Mouse (Mus musculus): ENCODE results near the gene F930015N05Rik.

Gene F930015N05Rik

GRCm38 (mm10) chr11:64436412-64436727 is at the start of gene F930015N05Rik:
TSS of gene F930015N05Rik (minus strand) at chr11:64436653.
- DNase-seq (ENCODE audit: extremely low read depth, low read depth), result no peak

- DNase-seq (ENCODE audit: extremely low read depth, low read depth), result no peak
These were observed 45.0 kb upstream of the F930015N05Rik start for GRCm38 (mm10) chr11:64481445-64481844.

- DNase-seq (ENCODE audit: extremely low read depth, low read depth), result no peak
These were observed 37.2 kb upstream of the F930015N05Rik start for GRCm38 (mm10) chr11:64473679-64474078.

DNA sequence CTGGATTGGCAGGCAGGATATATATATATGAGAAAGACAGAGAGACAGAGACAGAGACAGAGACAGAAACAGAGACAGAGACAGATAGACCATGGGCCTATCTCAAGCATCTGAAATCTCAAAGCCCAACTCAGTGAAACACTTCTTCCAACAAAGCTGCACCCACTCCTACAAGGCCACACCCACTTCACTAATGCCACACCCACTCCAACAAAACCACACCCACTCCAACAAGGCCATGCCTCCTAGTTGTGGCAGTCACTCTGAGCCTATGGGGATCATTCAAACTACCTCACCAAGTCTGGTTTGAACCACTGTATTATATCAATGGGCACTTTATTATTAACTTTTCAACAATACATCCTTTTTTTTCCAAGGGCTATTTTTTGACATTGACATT is 34.2 kb upstream of the F930015N05Rik start:
- no peak for DNase-seq (ENCODE audit: extremely low read depth, low read depth)

DNA sequence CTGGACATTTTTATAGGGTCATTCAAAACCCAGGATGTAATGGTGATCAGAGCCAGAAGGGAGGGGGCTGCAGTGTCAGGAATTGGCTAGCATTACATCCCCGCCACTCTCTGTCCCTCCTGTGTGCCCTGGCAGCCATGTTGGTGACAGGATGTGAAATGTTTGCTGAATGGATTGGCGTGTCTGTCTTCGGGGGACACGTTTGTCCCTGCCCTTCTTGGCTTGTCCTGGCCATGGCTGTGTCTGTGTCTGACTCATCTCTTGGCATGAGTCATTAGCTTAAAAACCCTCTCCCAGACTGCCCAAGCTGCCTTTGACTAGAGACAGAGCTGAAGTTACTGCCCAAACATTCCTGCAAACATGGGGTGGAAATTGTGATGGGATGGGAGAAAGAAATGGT is 32.3 kb upstream of the F930015N05Rik start:
- DNase-seq (ENCODE audit: extremely low read depth, low read depth), result no peak

GRCm38 (mm10) chr11:64461746-64462145 is 25.3 kb upstream of the F930015N05Rik start:
- no peak for DNase-seq (ENCODE audit: extremely low read depth, low read depth)

GRCm38 (mm10) chr11:64448586-64449315 is 12.3 kb upstream of the F930015N05Rik start:
- no peak for DNase-seq (ENCODE audit: extremely low read depth, low read depth)

- no peak for DNase-seq (ENCODE audit: extremely low read depth, low read depth)
These were observed 8.8 kb upstream of the F930015N05Rik start for GRCm38 (mm10) chr11:64445227-64445626.

- DNase-seq (ENCODE audit: extremely low read depth, low read depth), result no peak
These were observed 6.2 kb upstream of the F930015N05Rik start for GRCm38 (mm10) chr11:64442701-64443100.

- no peak for DNase-seq (ENCODE audit: extremely low read depth, low read depth)
These were observed 5.7 kb upstream of the F930015N05Rik start for GRCm38 (mm10) chr11:64442119-64442518.

GRCm38 (mm10) chr11:64438909-64439308 is 2.5 kb upstream of the F930015N05Rik start:
- DNase-seq (ENCODE audit: extremely low read depth, low read depth), result no peak

DNA sequence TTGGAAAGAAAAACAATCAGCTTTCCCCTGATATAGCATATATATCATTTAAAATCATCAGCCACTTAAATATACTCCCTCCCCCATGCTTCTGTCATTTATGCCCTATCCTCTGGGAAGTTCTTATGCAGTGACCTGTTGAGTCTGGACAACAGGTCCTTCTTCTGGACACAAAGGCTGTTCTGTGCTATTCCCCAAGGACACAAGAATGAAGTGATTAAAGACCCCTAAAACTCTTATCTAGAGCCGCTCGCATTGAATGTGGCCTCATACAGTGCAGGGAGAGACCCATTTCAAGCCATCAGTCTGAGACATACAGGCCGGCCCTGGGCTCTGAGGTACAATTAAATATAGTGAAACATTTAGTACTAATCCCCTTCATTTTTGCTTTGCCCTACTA is 1.3 kb upstream of the F930015N05Rik start:
- DNase-seq (ENCODE audit: extremely low read depth, low read depth), result no peak

DNA sequence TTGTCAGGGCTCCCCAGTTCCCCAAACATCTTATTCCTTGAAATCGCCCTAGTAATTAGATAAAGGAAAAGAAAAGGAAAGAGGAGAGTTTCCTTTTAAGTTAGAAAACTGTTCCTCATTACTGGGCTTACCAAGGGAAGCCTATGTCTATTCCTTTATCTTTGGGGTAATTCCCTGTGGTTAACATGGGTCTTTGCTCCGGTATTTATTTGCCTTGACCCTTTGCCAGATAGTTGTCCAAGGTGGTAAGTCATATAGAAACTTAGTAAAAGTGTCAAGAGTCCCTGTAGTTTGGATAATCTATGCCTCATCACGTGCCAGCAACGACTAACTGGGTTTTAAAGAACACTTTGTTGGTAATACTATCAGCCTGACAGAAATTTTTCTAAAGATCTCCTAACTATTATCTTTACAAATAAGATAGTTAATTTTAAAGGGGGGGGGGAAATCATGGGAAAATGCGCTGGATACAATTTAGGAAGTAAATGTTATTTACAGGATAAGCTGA is 392 bp upstream of the F930015N05Rik start:
- no peak for DNase-seq (ENCODE audit: extremely low read depth, low read depth)

GRCm38 (mm10) chr11:64435546-64436411 is 674 bp downstream of the F930015N05Rik start:
- DNase-seq (ENCODE audit: extremely low read depth, low read depth), result no peak

- no peak for DNase-seq (ENCODE audit: extremely low read depth, low read depth)
These were observed 1.6 kb downstream of the F930015N05Rik start, which contains the start of gene Hs3st3a1 for GRCm38 (mm10) chr11:64434611-64435545. TSS of gene Hs3st3a1 (plus strand) at chr11:64435332.

DNA sequence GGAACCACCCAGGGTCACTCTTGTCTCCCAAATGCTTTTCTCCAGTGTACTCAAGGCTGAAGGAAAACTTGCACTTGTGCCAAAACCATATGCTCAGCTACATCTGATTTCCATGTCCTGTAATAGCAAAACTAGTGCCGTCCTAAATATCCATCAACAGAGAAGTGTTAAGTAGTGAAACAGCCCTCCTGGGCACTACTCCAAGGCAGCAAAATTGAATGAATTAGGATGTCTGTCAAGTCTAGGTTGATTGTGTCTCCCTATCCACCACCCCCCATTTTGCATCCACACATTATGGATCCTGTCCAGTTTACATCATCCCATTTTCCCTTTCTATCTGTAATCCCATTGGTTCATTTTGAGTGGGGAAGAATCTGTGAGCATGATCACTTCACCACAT is 17.5 kb downstream of the F930015N05Rik start:
- DNase-seq (ENCODE audit: extremely low read depth, low read depth), result no peak

- no peak for DNase-seq (ENCODE audit: extremely low read depth, low read depth)
These were observed 35.8 kb downstream of the F930015N05Rik start for GRCm38 (mm10) chr11:64400534-64401093.

GRCm38 (mm10) chr11:64397612-64398011 is 38.8 kb downstream of the F930015N05Rik start:
- no peak for DNase-seq (ENCODE audit: extremely low read depth, low read depth)

DNA sequence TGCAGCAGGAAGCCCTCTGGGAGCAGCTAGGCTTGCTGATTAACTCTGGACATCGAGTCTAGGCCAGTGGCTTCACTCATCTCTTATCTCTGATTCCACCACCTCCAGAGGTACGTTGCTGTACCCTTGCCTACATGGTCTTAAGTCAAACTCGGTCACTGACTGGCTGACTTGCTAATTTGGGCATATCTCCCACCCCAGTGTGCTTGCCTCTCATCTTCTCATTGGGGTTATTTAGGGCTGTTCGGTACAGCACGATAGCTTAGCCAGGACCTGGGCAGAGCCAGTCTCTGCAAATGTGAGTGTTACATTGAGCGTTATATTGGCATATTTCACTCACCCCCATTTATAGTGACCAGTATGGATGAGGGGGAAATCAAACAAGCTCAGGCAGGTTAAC is 39.5 kb downstream of the F930015N05Rik start:
- no peak for DNase-seq (ENCODE audit: extremely low read depth, low read depth)

GRCm38 (mm10) chr11:64396331-64396881 is 40.0 kb downstream of the F930015N05Rik start:
- no peak for DNase-seq (ENCODE audit: extremely low read depth, low read depth)

DNA sequence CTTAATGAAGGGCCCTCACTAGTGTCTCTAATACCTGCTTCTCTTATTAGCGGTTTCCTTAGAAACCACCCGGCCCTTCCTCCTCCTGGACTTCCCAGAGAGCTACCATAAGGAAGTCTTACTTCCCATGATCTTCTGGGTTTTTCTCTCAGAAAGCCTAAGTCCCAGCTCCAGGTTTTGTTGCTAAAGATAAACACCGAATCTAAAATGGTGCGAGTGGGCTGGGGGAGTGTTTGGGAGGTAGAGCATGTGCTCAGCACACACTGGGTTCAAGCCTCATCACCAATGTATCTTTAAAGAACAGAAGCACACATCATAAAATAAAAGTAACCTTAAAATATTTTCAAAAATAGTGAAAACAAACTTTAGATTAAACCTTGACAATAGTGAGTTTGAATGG is 50.1 kb downstream of the F930015N05Rik start:
- DNase-seq (ENCODE audit: extremely low read depth, low read depth), result no peak
